Mouse (Mus musculus): ENCODE results near the gene Hmgcs1. TPM values are rescaled to one million over a fixed set of nuclear protein-coding genes. Genes with fewer than 3 reads are reported as not detected.

Gene Hmgcs1
- polyA plus RNA-seq, 1 experiment, result 86.3 TPM

- Histone ChIP-seq H3K36me3 (ENCODE audit: control insufficient read depth, insufficient read depth, low read length) (no peaks in the 10 kb centered on the region), H3K27ac (ENCODE audit: insufficient read depth, low read depth, low read length) (no peak overlapping the region), H3K27me3 (replicated peaks; ENCODE audit: control insufficient read depth, insufficient read depth, low read length) (no peaks in the 10 kb centered on the region), H3K4me1 (ENCODE audit: control insufficient read depth, insufficient read depth, low read length) (peaks cover 5% of the 10 kb centered on the region; the same call in 1 of the 2 replicates), H3K4me3 (ENCODE audit: insufficient read depth, low read depth, low read length) (no peak overlapping the region)
- 79% methylated on average over 26 of the region's 26 CpGs for WGBS
- no peak for DNase-seq
- TF ChIP-seq POLR2A (IDR thresholded peaks at IDR 0.05; ENCODE audit: low read depth, low read length), result no peak
- no peak for TF ChIP-seq CTCF (conservative IDR thresholded peaks at IDR 0.05; ENCODE audit: insufficient read depth, insufficient read length, low read depth, low read length)
Measured at GRCm38 (mm10) chr13:119727608-119728387, 37.6 kb downstream of the Hmgcs1 start.

- no peak overlapping the region for H3K4me3 ChIP-seq (ENCODE audit: insufficient read depth, low read depth, low read length)
- no peaks in the 10 kb centered on the region for H3K4me1 ChIP-seq (ENCODE audit: control insufficient read depth, insufficient read depth, low read length)
- no peak for TF ChIP-seq POLR2A (IDR thresholded peaks at IDR 0.05; ENCODE audit: low read depth, low read length)
- TF ChIP-seq CTCF (conservative IDR thresholded peaks at IDR 0.05; ENCODE audit: insufficient read depth, insufficient read length, low read depth, low read length), result no peak
- no peak overlapping the region for H3K27ac ChIP-seq (ENCODE audit: insufficient read depth, low read depth, low read length)
- H3K27me3 ChIP-seq (replicated peaks; ENCODE audit: control insufficient read depth, insufficient read depth, low read length), result no peaks in the 10 kb centered on the region
- no peaks in the 10 kb centered on the region for H3K36me3 ChIP-seq (ENCODE audit: control insufficient read depth, insufficient read depth, low read length)
- DNase-seq, result no peak
- WGBS, result 86% methylated on average over 7 of the region's 7 CpGs
Measured at GRCm38 (mm10) chr13:119729406-119729805, 39.2 kb downstream of the Hmgcs1 start.

- TF ChIP-seq CTCF (conservative IDR thresholded peaks at IDR 0.05; ENCODE audit: insufficient read depth, insufficient read length, low read depth, low read length), result no peak
- no peak for TF ChIP-seq POLR2A (IDR thresholded peaks at IDR 0.05; ENCODE audit: low read depth, low read length)
- no peaks in the 10 kb centered on the region for H3K36me3 ChIP-seq (ENCODE audit: control insufficient read depth, insufficient read depth, low read length)
- no peak overlapping the region for H3K27ac ChIP-seq (ENCODE audit: insufficient read depth, low read depth, low read length)
- 29% methylated on average over 6 of the region's 6 CpGs for WGBS
- no peak for DNase-seq
- no peaks in the 10 kb centered on the region for H3K4me1 ChIP-seq (ENCODE audit: control insufficient read depth, insufficient read depth, low read length)
- no peak overlapping the region for H3K4me3 ChIP-seq (ENCODE audit: insufficient read depth, low read depth, low read length)
- H3K27me3 ChIP-seq (replicated peaks; ENCODE audit: control insufficient read depth, insufficient read depth, low read length), result no peaks in the 10 kb centered on the region
Measured at GRCm38 (mm10) chr13:119731448-119731847, 41.3 kb downstream of the Hmgcs1 start.

- Histone ChIP-seq H3K27ac (ENCODE audit: insufficient read depth, low read depth, low read length) (no peak overlapping the region), H3K27me3 (replicated peaks; ENCODE audit: control insufficient read depth, insufficient read depth, low read length) (no peaks in the 10 kb centered on the region), H3K36me3 (ENCODE audit: control insufficient read depth, insufficient read depth, low read length) (no peaks in the 10 kb centered on the region), H3K4me1 (ENCODE audit: control insufficient read depth, insufficient read depth, low read length) (no peaks in the 10 kb centered on the region), H3K4me3 (ENCODE audit: insufficient read depth, low read depth, low read length) (peak overlapping the region; percentile 1; the same call in 1 of the 2 replicates)
- WGBS, result 20% methylated on average over 19 of the region's 19 CpGs
- TF ChIP-seq POLR2A (IDR thresholded peaks at IDR 0.05; ENCODE audit: low read depth, low read length), result no peak
- no peak for TF ChIP-seq CTCF (conservative IDR thresholded peaks at IDR 0.05; ENCODE audit: insufficient read depth, insufficient read length, low read depth, low read length)
- no peak for DNase-seq
Measured at GRCm38 (mm10) chr13:119741390-119742237, 51.4 kb downstream of the Hmgcs1 start.

- Histone ChIP-seq H3K4me1 (ENCODE audit: control insufficient read depth, insufficient read depth, low read length) (no peaks in the 10 kb centered on the region), H3K27me3 (replicated peaks; ENCODE audit: control insufficient read depth, insufficient read depth, low read length) (no peaks in the 10 kb centered on the region), H3K27ac (ENCODE audit: insufficient read depth, low read depth, low read length) (no peak overlapping the region), H3K36me3 (ENCODE audit: control insufficient read depth, insufficient read depth, low read length) (no peaks in the 10 kb centered on the region), H3K4me3 (ENCODE audit: insufficient read depth, low read depth, low read length) (no peak overlapping the region)
- no peak for TF ChIP-seq POLR2A (IDR thresholded peaks at IDR 0.05; ENCODE audit: low read depth, low read length)
- no peak for TF ChIP-seq CTCF (conservative IDR thresholded peaks at IDR 0.05; ENCODE audit: insufficient read depth, insufficient read length, low read depth, low read length)
- WGBS, result 89% methylated on average over 6 of the region's 6 CpGs
- no peak for DNase-seq
Measured at GRCm38 (mm10) chr13:119742711-119743415, 52.7 kb downstream of the Hmgcs1 start.

GRCm38 (mm10) chr13:119743470-119743869, 53.3 kb downstream of the Hmgcs1 start:
- 83% methylated on average over 3 of the region's 3 CpGs for WGBS
- no peak for DNase-seq
- Histone ChIP-seq H3K36me3 (ENCODE audit: control insufficient read depth, insufficient read depth, low read length) (no peaks in the 10 kb centered on the region), H3K4me3 (ENCODE audit: insufficient read depth, low read depth, low read length) (no peak overlapping the region), H3K4me1 (ENCODE audit: control insufficient read depth, insufficient read depth, low read length) (no peaks in the 10 kb centered on the region), H3K27me3 (replicated peaks; ENCODE audit: control insufficient read depth, insufficient read depth, low read length) (no peaks in the 10 kb centered on the region), H3K27ac (ENCODE audit: insufficient read depth, low read depth, low read length) (no peak overlapping the region)
- TF ChIP-seq CTCF (conservative IDR thresholded peaks at IDR 0.05; ENCODE audit: insufficient read depth, insufficient read length, low read depth, low read length) (no peak), POLR2A (IDR thresholded peaks at IDR 0.05; ENCODE audit: low read depth, low read length) (no peak)

Measured in kidney, adult 2 months (tissue).